Mouse (Mus musculus): ENCODE results near the gene Polr1c. TPM values are rescaled to one million over a fixed set of nuclear protein-coding genes. Genes with fewer than 3 reads are reported as not detected.

Gene Polr1c
- total and polyA plus RNA-seq, 3 experiments = 45.2 to 104 (median 91.3) TPM

GRCm38 (mm10) chr17:46265918-46266618, 18.2 kb upstream of the Polr1c start:
- DNase-seq = peak; percentile 83

- no peak for DNase-seq
These were observed 17.6 kb upstream of the Polr1c start for GRCm38 (mm10) chr17:46265502-46265901.

GRCm38 (mm10) chr17:46262201-46262694, 14.4 kb upstream of the Polr1c start:
- no peak for DNase-seq

GRCm38 (mm10) chr17:46259675-46260074, 11.8 kb upstream of the Polr1c start:
- no peak for DNase-seq

- no peak for DNase-seq
These were observed 10.6 kb upstream of the Polr1c start for GRCm38 (mm10) chr17:46258279-46259053.

- DNase-seq = no peak
These were observed 7.3 kb upstream of the Polr1c start for GRCm38 (mm10) chr17:46255147-46255546.

- DNase-seq = no peak
These were observed 6.3 kb upstream of the Polr1c start for GRCm38 (mm10) chr17:46254106-46254505.

GRCm38 (mm10) chr17:46253452-46254084, 5.7 kb upstream of the Polr1c start, which contains the start of gene Lrrc73:
Lrrc73 (plus strand) TSS chr17:46253531.
- peak; percentile 96 for DNase-seq

- DNase-seq = peak; percentile 65
These were observed 5.0 kb upstream of the Polr1c start for GRCm38 (mm10) chr17:46252571-46253451.

- no peak for DNase-seq
These were observed 3.3 kb upstream of the Polr1c start for GRCm38 (mm10) chr17:46251174-46251573.

- no peak for DNase-seq
These were observed 302 bp upstream of the Polr1c start for GRCm38 (mm10) chr17:46248189-46248522.

- peak; percentile 91 for DNase-seq
These were observed 3.3 kb downstream of the Polr1c start for GRCm38 (mm10) chr17:46244579-46244978.

GRCm38 (mm10) chr17:46243624-46244023, 4.2 kb downstream of the Polr1c start:
- DNase-seq = peak; percentile 37

- peak; percentile 56 for DNase-seq
These were observed 4.9 kb downstream of the Polr1c start for GRCm38 (mm10) chr17:46242993-46243392.

- DNase-seq = no peak
These were observed 5.6 kb downstream of the Polr1c start for GRCm38 (mm10) chr17:46242274-46242673.

GRCm38 (mm10) chr17:46241471-46241870, 6.4 kb downstream of the Polr1c start:
- no peak for DNase-seq

- DNase-seq = no peak
These were observed 8.2 kb downstream of the Polr1c start for GRCm38 (mm10) chr17:46239516-46240114.

- peak; percentile 74 for DNase-seq
These were observed 10.4 kb downstream of the Polr1c start for GRCm38 (mm10) chr17:46237480-46237879.

- DNase-seq = no peak
These were observed 10.8 kb downstream of the Polr1c start for GRCm38 (mm10) chr17:46237079-46237478.

GRCm38 (mm10) chr17:46236067-46236466, 11.8 kb downstream of the Polr1c start:
- no peak for DNase-seq

GRCm38 (mm10) chr17:46227576-46227975, 20.3 kb downstream of the Polr1c start:
- DNase-seq = peak; percentile 85
